Mouse (Mus musculus): ENCODE measurements around the gene Ccnk.

- no peak for TF ChIP-seq CTCF (IDR thresholded peaks at IDR 0.05; ENCODE audit: extremely low read depth, insufficient read depth, low read length)
- no peak for TF ChIP-seq POLR2A (IDR thresholded peaks at IDR 0.05; ENCODE audit: extremely low read depth, insufficient read depth, low read length)
These were observed 48.1 kb downstream of the Ccnk start for GRCm38 (mm10) chr12:108227527-108227926.

All from cortical plate, adult 2 months (tissue).